Mouse (Mus musculus): ENCODE results near the gene Dzip3.

The Dzip3 gene

DNA sequence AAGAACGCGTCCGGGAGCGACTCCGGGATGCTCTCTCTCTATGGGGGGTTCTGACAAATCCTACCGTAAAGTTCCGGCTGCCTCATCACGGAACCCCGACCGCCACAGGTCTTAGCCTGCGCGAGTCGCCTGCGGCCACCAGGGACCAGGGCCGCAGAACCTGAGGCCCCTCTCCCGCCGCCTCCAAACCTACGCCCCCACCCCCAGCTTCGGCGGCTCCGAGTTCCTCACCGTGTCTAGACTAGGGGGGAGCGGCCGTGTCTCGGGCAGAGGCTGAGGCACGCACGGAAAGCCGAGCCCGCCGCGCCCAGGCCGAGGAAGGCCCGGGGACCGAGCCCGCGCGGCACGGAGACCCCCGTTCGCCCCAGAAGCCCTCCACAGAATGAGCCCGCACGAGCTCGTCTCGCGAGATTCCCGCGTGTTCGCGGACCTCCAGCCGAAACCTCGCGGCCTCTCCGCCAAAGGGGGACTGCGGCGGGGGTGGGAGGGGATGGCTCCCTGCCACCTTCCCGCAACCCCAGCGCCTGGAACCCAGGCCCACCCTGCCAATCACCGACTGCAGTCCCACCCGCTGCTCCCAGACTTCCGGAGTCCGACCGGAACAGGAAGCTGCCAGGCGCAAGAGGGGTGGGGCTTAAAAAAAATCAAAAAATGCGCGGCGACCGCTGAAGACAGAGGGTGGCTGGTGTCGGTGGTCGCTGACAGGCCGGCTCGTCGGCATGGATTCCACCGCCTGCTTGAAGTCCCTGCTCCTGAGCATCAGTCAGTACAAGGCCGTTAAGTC lies at the start of gene Dzip3, which contains the start of gene Cip2a:
TSS of gene Dzip3 (minus strand) at position 607 of the 784 bp plus-strand sequence.
TSS of gene Cip2a (plus strand) at position 627 of the 784 bp plus-strand sequence.
- peak; percentile 96 to 97 for DNase-seq (ENCODE audit: low spot score in 2 of 2)

DNA sequence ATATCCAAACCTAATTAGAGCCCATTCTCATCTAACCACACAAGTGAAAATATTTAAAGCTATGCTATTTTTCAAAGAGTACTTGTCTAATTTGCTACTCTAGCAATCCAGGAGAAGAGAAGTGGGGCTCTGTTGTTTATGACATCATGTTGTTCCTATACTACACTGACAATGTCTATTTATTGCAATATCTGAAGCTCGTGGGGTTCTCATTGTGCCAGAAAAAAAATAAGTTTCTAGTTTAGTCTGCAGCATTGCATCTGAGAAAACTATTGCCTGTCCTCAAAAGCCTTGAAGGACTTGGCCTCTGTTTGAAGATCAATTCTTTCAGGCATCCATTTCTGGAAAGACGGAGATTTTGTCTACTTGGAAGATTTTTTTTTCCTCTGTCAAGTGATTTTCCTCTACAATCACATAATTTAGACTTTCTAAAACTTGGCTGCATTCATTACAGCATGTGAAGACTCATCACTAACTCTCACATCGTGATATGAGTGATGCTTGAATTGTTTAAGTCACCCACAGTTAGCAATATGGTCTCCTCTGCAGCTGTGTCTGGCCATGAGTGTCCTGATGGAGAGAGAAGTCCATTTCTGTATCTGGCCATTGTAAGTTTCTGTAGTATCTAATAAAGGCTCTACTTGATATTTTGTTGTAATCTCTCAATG lies 46.7 kb upstream of the Dzip3 start:
- no peak for DNase-seq (ENCODE audit: low spot score in 2 of 2)

DNA sequence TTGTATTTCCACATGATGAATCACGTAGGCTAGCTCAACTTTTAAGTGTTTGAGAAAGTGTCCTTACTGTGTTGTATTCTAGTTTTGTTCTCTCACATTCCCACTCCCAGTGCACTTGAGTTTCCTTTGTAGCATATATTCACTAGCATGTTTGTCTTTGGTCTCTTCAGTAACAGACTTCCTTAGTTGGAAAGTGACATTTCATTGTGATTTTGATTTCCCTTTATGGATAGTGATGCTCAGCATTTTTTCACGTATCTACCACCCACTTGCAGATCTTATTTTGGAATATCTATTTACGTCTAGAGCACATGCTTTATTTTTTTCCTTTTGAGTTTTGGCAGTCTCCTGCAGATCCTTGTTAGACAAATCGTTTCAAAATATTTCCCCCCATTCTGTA lies 43.8 kb upstream of the Dzip3 start:
- no peak for DNase-seq (ENCODE audit: low spot score in 2 of 2)

DNA sequence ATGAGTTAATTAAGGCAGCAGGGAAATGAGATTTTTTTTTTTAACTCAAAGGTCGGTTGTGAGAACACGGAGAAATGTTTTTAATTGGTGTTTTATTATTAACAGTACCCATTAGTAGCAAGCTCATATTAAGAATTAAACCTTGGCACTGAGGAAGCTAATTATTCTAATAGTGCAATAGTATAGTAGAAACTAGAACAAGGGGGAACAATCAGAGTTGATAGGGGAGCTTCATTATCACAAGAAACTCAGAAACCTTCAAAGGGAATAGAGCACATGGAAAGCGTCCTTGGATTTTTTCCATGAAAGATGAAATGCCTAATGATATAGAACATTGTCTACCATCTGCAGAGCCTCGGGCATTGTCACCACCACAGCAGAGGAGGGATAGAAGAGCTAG lies 41.9 kb upstream of the Dzip3 start:
- no peak for DNase-seq (ENCODE audit: low spot score in 2 of 2)

DNA sequence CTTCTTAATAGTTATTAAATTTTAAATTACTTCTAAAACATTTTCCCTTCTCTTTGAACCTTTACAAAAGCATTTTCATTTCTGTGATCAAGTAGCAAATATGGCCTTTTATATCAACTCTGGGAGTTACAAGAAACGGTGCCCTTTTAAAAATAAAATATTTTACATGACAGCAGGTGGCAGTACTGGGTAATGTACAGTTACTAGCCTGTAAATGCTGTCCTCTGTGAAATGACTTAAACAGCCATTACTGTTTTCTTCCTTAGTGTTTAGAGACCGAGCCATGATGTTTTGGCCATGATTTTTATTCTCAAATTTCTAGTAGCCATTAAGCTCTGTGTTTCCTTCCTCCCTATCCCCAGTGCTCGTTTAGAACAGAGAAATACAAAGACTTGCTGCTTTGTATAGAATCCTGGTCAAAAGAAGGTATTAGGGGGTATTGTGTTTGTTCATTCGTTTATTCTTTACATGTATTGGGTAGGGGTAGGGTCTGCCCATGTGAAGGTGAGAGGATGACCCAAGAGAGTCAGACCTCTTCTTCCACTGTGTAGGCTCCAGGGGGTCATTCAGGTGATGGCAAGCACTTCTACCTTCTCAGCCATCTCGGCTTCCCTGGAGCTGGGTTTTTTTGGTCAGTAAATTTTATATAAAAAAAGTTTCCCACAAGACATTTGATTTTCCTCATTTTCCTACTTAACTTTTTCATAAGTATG lies 22.8 kb upstream of the Dzip3 start:
- DNase-seq (ENCODE audit: low spot score in 2 of 2), result no peak

DNA sequence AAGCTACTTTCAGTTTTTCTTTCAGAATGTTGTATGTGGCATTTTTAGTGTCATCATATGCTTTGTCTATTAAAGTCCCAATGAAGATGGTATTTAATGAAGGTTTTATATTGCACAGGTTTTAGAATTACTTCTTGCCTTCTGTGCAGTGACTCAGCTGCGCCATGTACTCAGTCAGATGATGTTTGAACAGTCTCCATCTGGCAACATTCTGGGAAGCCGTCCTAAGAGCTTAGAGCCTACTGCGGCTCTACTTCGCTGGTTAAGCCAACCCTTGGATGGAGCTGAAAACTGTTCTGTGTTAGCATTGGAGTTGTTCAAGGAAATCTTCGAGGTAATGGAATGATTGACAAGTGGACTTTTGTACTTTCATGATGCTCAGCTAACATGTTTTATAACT lies 10.2 kb upstream of the Dzip3 start:
- DNase-seq (ENCODE audit: low spot score in 2 of 2), result peak; percentile 31 to 37

DNA sequence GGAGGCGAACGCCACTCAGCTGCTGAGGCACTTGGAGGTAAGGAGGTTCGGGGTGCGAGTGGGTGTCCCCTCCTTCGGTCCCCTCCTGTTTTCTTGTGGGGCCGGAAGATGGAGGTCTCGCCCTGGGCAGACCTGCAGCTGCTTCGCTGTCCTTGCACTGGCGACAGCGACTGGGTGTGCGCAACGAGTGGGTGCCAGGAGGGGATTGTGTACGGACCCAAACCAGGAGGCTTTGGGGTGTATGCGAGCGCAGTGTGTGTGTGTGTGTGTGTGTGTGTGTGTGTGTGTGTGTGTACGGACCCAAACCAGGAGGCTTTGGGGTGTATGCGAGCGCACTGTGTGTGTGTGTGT lies 353 bp upstream of the Dzip3 start:
- no peak for DNase-seq (ENCODE audit: low spot score in 2 of 2)

DNA sequence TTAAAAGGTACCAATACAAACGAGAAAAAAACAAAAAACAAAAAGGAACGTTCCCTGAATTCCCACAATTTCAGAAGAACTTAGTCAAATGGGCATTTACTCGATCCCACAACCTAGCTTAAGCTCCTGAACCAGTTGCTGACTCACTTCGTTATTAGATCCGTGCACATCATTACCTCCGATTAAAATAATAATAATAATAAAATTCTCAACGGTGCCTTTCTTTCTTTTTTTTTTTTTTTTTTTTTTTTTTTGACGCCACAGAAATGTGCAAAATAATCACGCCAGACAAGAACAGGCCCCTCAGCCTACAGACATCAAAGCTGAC lies 770 bp downstream of the Dzip3 start:
- no peak for DNase-seq (ENCODE audit: low spot score in 2 of 2)

DNA sequence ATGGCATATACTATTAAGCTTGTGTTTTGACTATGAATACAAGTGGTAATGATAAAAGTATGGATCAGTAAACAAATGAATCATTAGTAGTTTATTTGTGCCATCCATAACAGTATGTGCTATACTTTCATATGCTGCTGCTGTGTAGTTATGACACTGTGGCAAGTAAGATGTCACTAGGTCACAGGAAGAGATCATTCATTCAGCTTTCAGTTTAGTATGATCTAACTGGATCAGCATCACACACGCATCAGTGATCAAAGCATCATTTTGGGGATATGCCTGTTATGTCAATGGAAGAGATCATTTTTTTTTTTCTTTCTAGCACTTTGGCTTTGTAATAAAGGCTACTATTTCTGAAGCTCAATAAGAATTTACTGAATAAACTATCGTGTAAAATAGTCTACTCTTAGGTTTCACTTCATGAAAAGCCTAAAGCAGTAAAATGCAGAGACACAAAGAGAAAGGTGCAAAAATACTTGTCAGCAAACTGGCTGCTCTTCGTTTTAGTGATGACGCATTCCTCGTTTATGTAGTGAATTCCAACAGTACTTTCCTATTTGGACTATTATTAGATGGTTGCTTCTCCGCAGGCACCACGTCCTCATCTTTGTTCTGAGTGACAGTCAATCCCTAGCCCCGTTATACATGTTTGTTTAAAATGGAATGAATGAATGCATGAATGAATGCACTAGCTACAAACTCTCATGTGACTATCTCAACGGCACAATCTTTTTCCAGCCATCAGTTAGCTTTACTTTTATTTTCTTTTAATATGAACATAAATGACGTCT lies 1.3 kb downstream of the Dzip3 start:
- no peak for DNase-seq (ENCODE audit: low spot score in 2 of 2)

DNA sequence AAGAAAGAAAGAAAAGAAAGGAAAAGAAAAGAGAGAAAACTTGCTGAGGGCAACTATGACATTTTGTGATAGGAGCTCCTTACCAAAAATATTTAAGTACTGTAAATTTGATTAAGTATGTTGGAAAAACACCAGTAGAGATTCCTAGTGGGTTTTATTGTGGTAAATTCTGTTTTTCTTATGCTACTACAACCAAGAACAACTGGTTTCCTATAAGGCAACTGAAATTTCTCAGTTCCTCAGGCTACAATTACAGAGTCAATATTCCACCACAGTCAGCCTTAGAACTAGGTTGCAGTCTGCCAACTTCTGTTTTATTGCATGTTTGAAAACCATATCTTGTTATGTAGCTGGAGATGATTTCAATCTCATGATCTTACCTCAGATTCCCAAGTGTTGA lies 4.3 kb downstream of the Dzip3 start:
- DNase-seq (ENCODE audit: low spot score in 2 of 2), result no peak

DNA sequence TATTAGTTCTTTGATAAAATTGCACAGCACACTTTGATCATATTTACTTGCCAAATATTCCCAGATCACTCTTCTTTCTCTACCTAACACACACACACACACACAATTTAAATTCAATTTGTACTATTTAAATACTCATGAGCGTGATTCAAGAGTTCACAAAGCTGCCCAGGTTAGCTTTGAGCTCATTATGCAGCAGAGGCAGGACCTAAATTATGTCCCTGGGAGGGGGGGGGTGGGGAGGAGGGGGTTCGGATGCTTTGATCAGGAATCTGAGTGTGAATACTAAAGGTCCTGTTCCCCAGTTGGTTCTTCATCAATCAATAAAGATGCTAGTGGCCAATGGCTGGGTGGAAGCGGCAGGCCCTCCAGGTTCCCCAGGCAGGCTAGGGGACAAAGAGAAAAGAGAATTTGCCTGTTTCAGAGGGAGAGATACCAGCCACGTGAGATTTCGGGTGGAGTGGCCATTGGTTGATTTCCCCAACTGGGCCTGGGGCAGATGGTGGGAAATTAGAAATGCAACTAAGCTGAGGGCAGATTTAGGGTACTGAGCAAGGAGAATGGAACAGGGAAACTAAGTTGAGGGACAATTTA lies 8.8 kb downstream of the Dzip3 start:
- no peak for DNase-seq (ENCODE audit: low spot score in 2 of 2)

DNA sequence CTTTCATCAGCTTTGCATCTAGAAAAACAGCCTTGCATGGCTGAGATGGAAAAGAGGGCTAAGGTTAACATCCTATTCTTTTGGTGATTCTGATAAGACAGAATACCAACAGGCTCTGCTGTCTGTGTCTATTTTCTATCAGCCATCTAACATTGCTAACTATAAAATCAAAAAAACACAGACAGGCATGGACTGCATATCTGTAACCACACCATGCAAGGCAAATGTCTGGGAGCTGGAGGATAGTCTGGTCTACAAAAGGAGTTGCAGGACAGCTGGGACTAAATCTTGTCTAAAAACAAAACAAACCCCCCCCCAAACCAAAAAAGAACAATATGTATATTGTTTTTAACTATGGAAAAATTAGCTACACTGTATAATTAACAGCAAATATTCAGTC lies 14.0 kb downstream of the Dzip3 start:
- no peak for DNase-seq (ENCODE audit: low spot score in 2 of 2)

DNA sequence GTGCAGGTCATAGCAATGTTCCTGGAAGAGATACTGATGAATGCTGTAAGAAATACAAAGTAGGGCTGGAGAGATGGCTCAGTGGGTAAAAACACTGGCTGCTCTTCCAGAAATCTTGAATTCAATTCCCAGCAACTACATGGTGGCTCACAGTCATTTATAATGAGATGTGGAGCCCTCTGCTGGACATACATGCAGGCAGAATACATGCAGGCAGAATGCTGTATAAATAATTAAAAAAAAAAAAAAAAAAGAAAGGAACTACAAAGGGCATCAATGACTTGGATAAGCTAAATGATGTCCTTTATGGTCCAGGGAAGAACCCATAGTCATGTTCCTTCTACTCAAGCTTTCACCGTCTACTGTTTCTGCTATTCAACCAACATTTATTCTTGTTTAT lies 20.4 kb downstream of the Dzip3 start:
- no peak for DNase-seq (ENCODE audit: low spot score in 2 of 2)

DNA sequence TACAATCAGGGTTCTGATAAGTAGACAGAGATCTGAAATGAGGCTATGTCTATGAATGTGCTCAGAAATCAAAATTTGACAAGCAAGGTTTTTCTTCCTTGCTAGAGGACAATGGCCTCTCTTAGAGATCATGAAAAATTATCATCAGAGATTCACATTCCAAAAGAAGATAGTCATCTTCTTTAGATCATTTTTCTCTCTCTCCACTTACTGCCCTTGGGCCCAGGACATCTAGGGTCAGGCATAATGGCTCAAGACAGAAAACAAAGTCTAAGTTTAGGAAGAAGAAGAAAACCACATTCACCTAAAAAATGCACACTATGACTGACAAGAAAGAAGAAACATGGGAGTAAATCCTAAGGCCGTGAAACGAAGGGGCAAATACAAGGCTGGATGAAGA lies 21.0 kb downstream of the Dzip3 start:
- no peak for DNase-seq (ENCODE audit: low spot score in 2 of 2)

DNA sequence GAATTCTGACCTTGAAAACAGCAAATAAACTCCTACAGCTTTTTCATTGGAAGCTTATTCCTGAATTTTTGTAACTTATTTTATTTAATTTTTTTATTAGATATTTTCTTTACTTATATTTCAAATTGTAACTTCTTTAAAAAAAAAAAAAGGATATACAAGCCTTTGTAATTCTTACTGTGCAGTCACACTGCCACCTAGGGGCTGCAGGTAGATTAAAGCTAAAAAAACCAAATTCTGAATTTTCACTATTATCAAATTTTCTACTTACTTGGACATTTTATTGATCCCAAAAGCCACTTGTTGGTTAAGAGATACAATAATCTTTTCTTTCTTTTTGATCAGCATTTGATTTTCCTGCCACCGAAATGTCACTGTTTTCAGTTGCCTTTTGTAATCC lies 52.2 kb downstream of the Dzip3 start:
- peak; percentile 31 to 32 for DNase-seq (ENCODE audit: low spot score in 2 of 2)

DNA sequence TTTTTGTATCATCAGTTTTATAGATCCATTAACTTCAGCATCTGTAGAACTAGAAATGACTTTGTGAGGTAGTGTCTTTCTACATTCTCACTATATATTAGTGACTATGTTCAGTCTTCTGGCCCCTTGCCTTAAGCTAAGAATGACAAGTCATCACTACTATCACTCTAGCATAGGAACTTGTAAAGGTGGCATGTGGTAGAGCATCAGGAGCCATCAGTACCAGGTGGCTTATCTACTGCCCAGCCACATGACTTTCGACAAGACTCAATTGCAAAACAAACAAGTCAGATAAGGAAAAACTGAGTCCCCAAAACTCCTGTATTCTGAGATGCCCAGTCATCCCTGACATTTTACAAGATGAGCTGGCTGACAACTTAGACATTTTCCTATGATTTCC lies 70.2 kb downstream of the Dzip3 start:
- DNase-seq (ENCODE audit: low spot score in 2 of 2), result no peak

DNA sequence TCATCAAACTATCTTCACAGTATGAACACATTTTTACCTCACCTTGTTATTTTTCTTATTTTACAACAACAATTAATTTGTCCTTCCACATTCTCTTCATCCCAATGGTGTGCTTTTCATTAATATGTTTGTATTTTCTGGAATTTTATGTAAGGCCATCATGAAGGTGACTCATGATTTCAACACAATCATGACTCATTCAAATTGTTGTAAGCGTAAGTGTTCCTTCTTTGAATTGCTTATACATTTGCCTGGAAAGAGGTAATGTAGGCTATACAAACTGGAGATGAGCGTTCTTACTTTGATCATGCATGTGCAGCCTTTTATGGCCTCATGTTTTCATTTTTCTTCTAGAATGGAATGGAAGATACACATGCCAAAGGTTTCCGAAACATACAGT lies 80.8 kb downstream of the Dzip3 start:
- DNase-seq (ENCODE audit: low spot score in 2 of 2), result no peak

DNA sequence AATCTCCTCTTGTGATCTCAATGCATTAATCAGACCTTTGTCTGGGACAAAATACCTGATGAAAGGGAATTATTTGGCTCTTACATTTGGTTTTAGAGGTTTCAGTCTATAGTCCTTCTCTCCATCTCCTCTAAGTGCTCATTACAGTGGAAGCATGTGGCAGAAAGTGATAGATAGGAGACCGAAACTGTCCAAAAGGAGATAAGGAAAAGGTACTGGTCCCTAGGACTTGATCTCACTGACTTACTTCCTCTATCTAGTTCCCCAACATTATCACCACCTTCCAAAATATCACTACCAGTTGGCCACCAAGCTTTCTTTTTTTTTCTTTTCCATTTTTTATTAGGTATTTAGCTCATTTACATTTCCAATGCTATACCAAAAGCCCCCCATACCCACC lies 82.8 kb downstream of the Dzip3 start:
- DNase-seq (ENCODE audit: low spot score in 2 of 2), result no peak

DNA sequence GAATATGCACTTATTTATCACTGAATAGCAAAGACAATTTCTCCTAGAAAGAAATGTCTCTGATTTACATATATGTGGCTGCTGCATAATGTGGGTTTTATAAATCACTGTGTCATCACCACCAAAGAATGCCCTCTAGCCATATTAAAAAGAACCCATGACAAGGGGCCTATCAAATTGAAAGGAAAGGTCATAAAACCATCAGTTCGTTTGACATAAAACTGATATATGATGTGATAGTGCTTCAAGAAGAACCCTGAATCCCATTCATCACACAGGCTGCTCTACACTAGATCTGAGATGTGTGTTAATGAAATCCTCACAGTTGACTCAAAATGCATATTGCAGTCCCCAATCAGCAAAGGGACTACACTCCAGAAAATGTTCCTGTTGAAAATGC lies 94.1 kb downstream of the Dzip3 start:
- no peak for DNase-seq (ENCODE audit: low spot score in 2 of 2)

DNA sequence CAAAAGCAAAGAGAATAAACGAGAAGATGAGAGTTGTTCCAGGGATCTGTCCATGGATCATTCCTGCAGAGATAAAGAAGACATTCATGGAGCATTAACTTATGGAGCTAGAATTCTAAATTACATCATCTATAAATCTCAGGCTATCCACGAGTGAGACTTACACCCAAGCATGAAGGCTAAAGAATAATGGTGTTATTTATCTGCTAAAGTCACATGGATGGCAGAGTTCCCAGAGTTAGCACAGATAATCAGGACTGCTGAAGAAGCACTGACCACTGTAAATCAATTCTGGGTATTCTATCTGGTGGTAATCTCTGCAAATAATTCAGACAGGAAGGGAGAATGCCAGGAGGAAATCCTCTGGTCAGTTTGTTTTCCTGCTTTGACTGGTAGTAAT lies 103.2 kb downstream of the Dzip3 start:
- no peak for DNase-seq (ENCODE audit: low spot score in 2 of 2)

All from right cerebral cortex, postnatal 10 days (tissue).